ENCODE assay signal across 12 mouse cellular contexts in the genomic region with DNA sequence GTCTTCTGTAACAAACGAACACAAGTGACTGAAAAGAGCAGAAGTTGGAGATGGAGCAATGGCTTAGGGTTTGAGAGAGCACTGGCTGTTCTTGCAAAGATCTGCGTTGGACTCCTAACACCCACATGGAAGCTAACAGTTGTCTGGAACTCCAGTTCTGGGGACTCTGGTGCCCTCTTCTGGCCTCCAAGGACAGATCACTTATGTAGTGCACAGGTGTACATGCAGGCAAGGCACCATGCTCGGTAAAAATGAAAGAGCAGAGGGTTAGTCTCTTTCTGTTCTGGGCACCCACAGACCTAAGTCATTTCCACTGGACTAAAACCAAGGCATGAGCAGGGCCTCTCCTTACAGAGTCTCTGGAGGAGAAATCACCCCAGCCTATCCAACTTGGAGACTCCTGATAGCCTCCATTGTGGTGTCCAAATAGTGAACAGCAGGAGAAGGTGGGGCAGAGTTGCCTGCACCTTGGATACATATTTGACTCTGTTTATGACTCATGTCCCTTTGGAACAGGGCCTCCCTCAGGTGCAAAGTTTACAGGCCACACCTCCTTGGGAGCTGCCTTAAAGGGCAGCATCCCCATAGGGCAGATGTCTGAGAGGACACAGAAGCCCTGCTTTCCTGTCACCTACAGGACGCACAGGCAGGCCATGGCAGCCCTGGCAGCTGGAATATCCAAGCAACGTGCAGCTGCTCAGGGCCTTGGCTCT. TPM values are rescaled to one million over a fixed set of nuclear protein-coding genes. Genes with fewer than 3 reads are reported as not detected.
DNase-seq lines count a peak whose midpoint lies in the region; ATAC-seq and TF ChIP-seq lines count a peak whose summit lies in the region.
"Had no signal": no experiment of that assay in that cellular context is flagged by ENCODE, and none has a peak within 500 bp of the region (broad histone marks: within the 10 kb centered on the region; RNA-seq: fewer than 3 reads in every experiment).

A gene (plus strand): TSS at position 600 of the 713 bp plus-strand sequence.

- 78% methylated on average over 5 of the region's 5 CpGs for WGBS in neural tube, embryonic 15.5 days

- no peak for TF ChIP-seq POLR2A in MEL (IDR thresholded peaks at IDR 0.05; ENCODE audit: control insufficient read depth in 1 of 2, insufficient read depth in 1 of 2, low read depth in 1 of 2, low read length in 2 of 2, poor library complexity in 1 of 2)

- no peak within 1 kb of the TSS for H3K9ac ChIP-seq in MEL (ENCODE audit: control insufficient read depth, low read depth, low read length, poor library complexity, severe bottlenecking)
- H3K9ac ChIP-seq in neural tube, embryonic 15.5 days (replicated peaks), result no peak within 1 kb of the TSS
- H3K9ac ChIP-seq: embryonic facial prominence, embryonic 15.5 days; midbrain, embryonic 12.5 days had no signal

- H3K79me2 ChIP-seq in MEL (ENCODE audit: control insufficient read depth, insufficient read depth, low read length, poor library complexity), result no peaks in the 10 kb centered on the region

- no peaks in the 10 kb centered on the region for H3K9me3 ChIP-seq in MEL (replicated peaks; ENCODE audit: insufficient read depth, low read length)
- H3K9me3 ChIP-seq in neural tube, embryonic 15.5 days (replicated peaks), result no peaks in the 10 kb centered on the region
- H3K9me3 ChIP-seq: embryonic facial prominence, embryonic 15.5 days; heart, embryonic 10.5 days; midbrain, embryonic 12.5 days had no signal

- TF ChIP-seq CTCF in MEL (IDR thresholded peaks at IDR 0.05 in 2 of 3, conservative IDR thresholded peaks at IDR 0.05 in 1 of 3; ENCODE audit: control insufficient read depth in 1 of 3, insufficient read depth in 1 of 3, low read depth in 2 of 3, low read length in 3 of 3, poor library complexity in 1 of 3, severe bottlenecking in 1 of 3), result peak; percentile 61 to 75 (median 63)

- H3K4me2 ChIP-seq in neural tube, embryonic 15.5 days, result no peak within 1 kb of the TSS
- H3K4me2 ChIP-seq: midbrain, embryonic 12.5 days had no signal

- no peak for TF ChIP-seq EP300 in MEL (IDR thresholded peaks at IDR 0.05; ENCODE audit: low read depth in 1 of 2, low read length in 2 of 2)

- no peak within 1 kb of the TSS for H3K27ac ChIP-seq in MEL (ENCODE audit: control insufficient read depth, low read depth, low read length)
- no peak within 1 kb of the TSS for H3K27ac ChIP-seq in neural tube, embryonic 15.5 days (replicated peaks)
- H3K27ac ChIP-seq: embryonic facial prominence, embryonic 15.5 days; heart, embryonic 10.5 days; midbrain, embryonic 12.5 days had no signal

- H3K27me3 ChIP-seq in MEL (ENCODE audit: control insufficient read depth in 1 of 2, insufficient read depth in 2 of 2, low read length in 2 of 2), result no peaks in the 10 kb centered on the region
- H3K27me3 ChIP-seq in splenic B cell, adult 2 months (ENCODE audit: control insufficient read depth, insufficient read depth, low read length, poor library complexity, severe bottlenecking), result no peaks in the 10 kb centered on the region
- H3K27me3 ChIP-seq in neural tube, embryonic 15.5 days (replicated peaks), result no peaks in the 10 kb centered on the region; the same call in 1 of the 2 replicates
- H3K27me3 ChIP-seq: embryonic facial prominence, embryonic 15.5 days had no signal

- ATAC-seq in neural tube, embryonic 15.5 days (ENCODE audit: low FRiP score), result no peak

- peak; percentile 67 for TF ChIP-seq RAD21 in MEL (IDR thresholded peaks at IDR 0.05; ENCODE audit: low read depth, low read length)

- peak; percentile 24 to 53 for DNase-seq in kidney, postnatal 36 days
- no peak for DNase-seq in kidney, adult 18-20 months
- peak; percentile 79 for DNase-seq in MEL (ENCODE audit: low read depth, low spot score)
- DNase-seq in induced T-regulatory cell, adult 2 months (ENCODE audit: low read depth), result peak; percentile 58
- DNase-seq in splenic B cell, adult 2 months (ENCODE audit: low read depth, low spot score), result peak; percentile 28
- no peak for DNase-seq in gastrocnemius, adult 18-20 months (ENCODE audit: low spot score)
- DNase-seq in gastrocnemius, postnatal 25 days, result no peak

- H3K4me3 ChIP-seq in MEL (ENCODE audit: control insufficient read depth in 1 of 2, insufficient read depth in 1 of 2, low read depth in 2 of 2, low read length in 2 of 2), result no peak within 1 kb of the TSS
- no peak within 1 kb of the TSS for H3K4me3 ChIP-seq in neural tube, embryonic 15.5 days (replicated peaks)
- H3K4me3 ChIP-seq: embryonic facial prominence, embryonic 15.5 days; heart, embryonic 10.5 days; midbrain, embryonic 12.5 days had no signal

- peaks cover 0 to 5% of the 10 kb centered on the region in 2 experiments; a peak in 2 of 4 replicates for H3K36me3 ChIP-seq in MEL (ENCODE audit: control insufficient read depth in 1 of 2, insufficient read depth in 2 of 2, low read length in 2 of 2)
- no peaks in the 10 kb centered on the region for H3K36me3 ChIP-seq in splenic B cell, adult 2 months (ENCODE audit: control insufficient read depth, insufficient read depth, low read length, poor library complexity, severe bottlenecking)
- no peaks in the 10 kb centered on the region for H3K36me3 ChIP-seq in neural tube, embryonic 15.5 days
- H3K36me3 ChIP-seq: embryonic facial prominence, embryonic 15.5 days; heart, embryonic 10.5 days; midbrain, embryonic 12.5 days had no signal

- peaks cover 0 to 23% of the 10 kb centered on the region in 2 experiments; a peak in 2 of 4 replicates for H3K4me1 ChIP-seq in MEL (ENCODE audit: control insufficient read depth in 1 of 2, insufficient read depth in 2 of 2, low read length in 2 of 2)
- peaks cover 23% of the 10 kb centered on the region for H3K4me1 ChIP-seq in neural tube, embryonic 15.5 days

TF ChIP-seq in MEL, 35 proteins besides CTCF, POLR2A, EP300 and RAD21:
- TF ChIP-seq ZKSCAN1 (IDR thresholded peaks at IDR 0.05; ENCODE audit: low read depth, low read length), result no peak
- TF ChIP-seq ZC3H11A (IDR thresholded peaks at IDR 0.05; ENCODE audit: low read depth, low read length), result peak; percentile 51; the same call in 1 of the 2 replicates
- TF ChIP-seq ELF1 (IDR thresholded peaks at IDR 0.05; ENCODE audit: low read depth, low read length), result no peak
- 0 out of 2 replicates have a peak, but pooled peaks have one; percentile 24 for TF ChIP-seq ZNF384 (IDR thresholded peaks at IDR 0.05; ENCODE audit: low read depth, low read length)
- TF ChIP-seq SMC3 (IDR thresholded peaks at IDR 0.05; ENCODE audit: low read depth, low read length), result peak; percentile 63

RNA-seq across cellular contexts. Expression of the gene that starts here (rescaled TPM):
- total RNA-seq in MEL (2012; rRNA removed), result not detected in 2 replicates
- not detected for polyA plus RNA-seq in MEL (2012; ENCODE audit: insufficient read depth in 1 of 2, insufficient read length in 2 of 2, low read depth in 1 of 2, low replicate concordance in 2 of 2, missing spikeins in 1 of 2)
- not detected for total RNA-seq in gastrocnemius, adult 18-20 months (2021)
- polyA plus RNA-seq in neural tube, embryonic 15.5 days (2015; fragmentation: Nextera tagmentation; extraction: Ambion mirVana), result 0.08 and 0.28 TPM in 2 replicates
- total RNA-seq in gastrocnemius, postnatal 25 days (2021), result not detected
- total RNA-seq: layer of hippocampus, adult 8-10 months had no signal

Comparison
In these comparisons a context has a peak if more than half of its experiments do, and no peak if none do; other contexts are left out.
1. DNase-seq: peak in kidney, postnatal 36 days (2 of 2), induced T-regulatory cell, adult 2 months (single experiment) and splenic B cell, adult 2 months (single experiment); none in kidney, adult 18-20 months (single experiment), gastrocnemius, adult 18-20 months (single experiment) and gastrocnemius, postnatal 25 days (single experiment).
2. Peak in DNase-seq in MEL; RNA of the gene not detected or under 1 TPM.